10 mouse cellular contexts compared by ENCODE assay signal in genomic region chr1:82243260-82243825, GRCm38 (mm10). TPM values are rescaled to one million over a fixed set of nuclear protein-coding genes. Genes with fewer than 3 reads are reported as not detected.
A peak's percentile ranks its signal among the peaks of the same experiment; 100 is the strongest.
DNase-seq lines count a peak whose midpoint lies in the region; ATAC-seq lines count a peak whose summit lies in the region.
"Had no signal": no experiment of that assay in that cellular context is flagged by ENCODE, and none has a peak within 500 bp of the region (broad histone marks: within the 10 kb centered on the region; RNA-seq: fewer than 3 reads in every experiment).

No protein-coding gene starts in this region.

- no peaks in the 10 kb centered on the region for H3K36me3 ChIP-seq in kidney, embryonic 16.5 days (ENCODE audit: insufficient read depth, low read length)

- no peak for ATAC-seq in kidney, embryonic 16.5 days (ENCODE audit: low FRiP score, low TSS enrichment)

- H3K4me2 ChIP-seq in kidney, embryonic 16.5 days (replicated peaks; ENCODE audit: low read depth, low read length) = no peak overlapping the region
- H3K4me2 ChIP-seq: limb, embryonic 12.5 days; neural tube, embryonic 13.5 days had no signal

- no peaks in the 10 kb centered on the region for H3K27me3 ChIP-seq in kidney, embryonic 16.5 days (ENCODE audit: insufficient read depth, low read length)
- H3K27me3 ChIP-seq: limb, embryonic 12.5 days; neural tube, embryonic 13.5 days had no signal

- DNase-seq in kidney, adult 11 months = peak; percentile 58
- DNase-seq in adrenal gland, postnatal 10 days = peak; percentile 45
- DNase-seq in brain, embryonic 18.5 days (ENCODE audit: low read depth, low spot score) = peak; percentile 28
- DNase-seq in gastrocnemius, postnatal 14 days = peak; percentile 19
- no peak for DNase-seq in left cerebral cortex, adult 18-20 months (ENCODE audit: low spot score in 2 of 2)
- no peak for DNase-seq in right cerebral cortex, postnatal 25 days
- no peak for DNase-seq in thymus, postnatal 14 days

- H3K4me1 ChIP-seq in kidney, embryonic 16.5 days (ENCODE audit: insufficient read depth, low read length) = peaks cover 10% of the 10 kb centered on the region
- H3K4me1 ChIP-seq: neural tube, embryonic 13.5 days had no signal

- H3K4me3 ChIP-seq in kidney, embryonic 16.5 days (ENCODE audit: low read length) = no peak overlapping the region
- H3K4me3 ChIP-seq: limb, embryonic 12.5 days; neural tube, embryonic 13.5 days had no signal

- H3K9ac ChIP-seq in kidney, embryonic 16.5 days (replicated peaks; ENCODE audit: low read length) = no peak overlapping the region
- H3K9ac ChIP-seq: limb, embryonic 12.5 days; neural tube, embryonic 13.5 days had no signal

- 87% methylated on average over 6 of the region's 6 CpGs for WGBS in kidney, embryonic 16.5 days

- no peak overlapping the region for H3K27ac ChIP-seq in kidney, embryonic 16.5 days (ENCODE audit: low read length)
- H3K27ac ChIP-seq: limb, embryonic 12.5 days; neural tube, embryonic 13.5 days had no signal

- intact Hi-C loops in gastrocnemius, postnatal 14 days (cut with DNase I; ENCODE audit: low total_unique reads) = no loop called here

- no peaks in the 10 kb centered on the region for H3K9me3 ChIP-seq in kidney, embryonic 16.5 days (ENCODE audit: low read length)
- H3K9me3 ChIP-seq: limb, embryonic 12.5 days; neural tube, embryonic 13.5 days had no signal

RNA-seq across cellular contexts. Expression of gene Gm9747, which starts 10.4 kb away (rescaled TPM):
- 13.1 and 15.0 TPM in 2 replicates for polyA plus RNA-seq in kidney, embryonic 16.5 days (2015; fragmentation: Nextera tagmentation; extraction: Ambion mirVana)
- total RNA-seq in adrenal gland, postnatal 10 days (2021) = not detected
- total RNA-seq in gastrocnemius, postnatal 14 days (2021) = not detected
- total RNA-seq in left cerebral cortex, adult 18-20 months (2021) = not detected

RNA-seq across cellular contexts. Expression of gene Irs1, which starts 47.9 kb away (rescaled TPM):
- polyA plus RNA-seq in kidney, embryonic 16.5 days (2015; fragmentation: Nextera tagmentation; extraction: Ambion mirVana) = 4.2 and 4.3 TPM in 2 replicates
- total RNA-seq in adrenal gland, postnatal 10 days (2021) = 10 to 100 TPM; 17.0 to 24.9 TPM
- total RNA-seq in gastrocnemius, postnatal 14 days (2021) = 10 to 100 TPM; 43.0 to 60.6 TPM
- 10 to 100 TPM; 15.3 to 17.2 TPM for total RNA-seq in left cerebral cortex, adult 18-20 months (2021)

Comparison
In these comparisons a context has a peak if more than half of its experiments do, and no peak if none do; other contexts are left out.
1. DNase-seq: peak in kidney, adult 11 months (single experiment), adrenal gland, postnatal 10 days (single experiment), brain, embryonic 18.5 days (single experiment) and gastrocnemius, postnatal 14 days (single experiment); none in left cerebral cortex, adult 18-20 months (0 of 2), right cerebral cortex, postnatal 25 days (single experiment) and thymus, postnatal 14 days (single experiment).